Mouse (Mus musculus): ENCODE results near the gene Sema5a. TPM values are rescaled to one million over a fixed set of nuclear protein-coding genes. Genes with fewer than 3 reads are reported as not detected.
A peak's percentile ranks its signal among the peaks of the same experiment; 100 is the strongest.
"Not testable (repeated sequence)": the region's sequence is repeated elsewhere in the genome, so short reads cannot be mapped to it uniquely, and the experiment has no call there.

Gene Sema5a
- polyA plus RNA-seq, 1 experiment from 2014 or later: 3.9 TPM

- 11% methylated on average over 8 of the region's 8 CpGs for WGBS
- ATAC-seq (ENCODE audit: insufficient number of reproducible peaks, low FRiP score): peak; percentile 45; the same call in 1 of the 2 replicates
- not testable (repeated sequence) for H3K9me3 ChIP-seq (replicated peaks); H3K27ac ChIP-seq (ENCODE audit: poor library complexity, severe bottlenecking); H3K27me3 ChIP-seq (replicated peaks); H3K4me3 ChIP-seq; H3K36me3 ChIP-seq; H3K4me1 ChIP-seq (replicated peaks); H3K9ac ChIP-seq
- peak overlapping the region; percentile 36 for H3K4me2 ChIP-seq
Observed at GRCm38 (mm10) chr15:32232666-32233141, 11.9 kb upstream of the Sema5a start.

- H3K27ac ChIP-seq (ENCODE audit: poor library complexity, severe bottlenecking): no peak overlapping the region
- no peaks in the 10 kb centered on the region for H3K27me3 ChIP-seq (replicated peaks)
- no peaks in the 10 kb centered on the region for H3K9me3 ChIP-seq (replicated peaks)
- peaks cover 3% of the 10 kb centered on the region; the same call in 1 of the 2 replicates for H3K4me1 ChIP-seq (replicated peaks)
- no peak overlapping the region for H3K9ac ChIP-seq
- no peak overlapping the region for H3K4me2 ChIP-seq
- ATAC-seq (ENCODE audit: insufficient number of reproducible peaks, low FRiP score): no peak
- WGBS: 97% methylated on average over 1 of the region's 1 CpGs
- H3K36me3 ChIP-seq: no peaks in the 10 kb centered on the region
- no peak overlapping the region for H3K4me3 ChIP-seq
Observed at GRCm38 (mm10) chr15:32233451-32233850, 11.2 kb upstream of the Sema5a start.

GRCm38 (mm10) chr15:32239099-32239498 lies 5.5 kb upstream of the Sema5a start:
- WGBS: 80% methylated on average over 2 of the region's 2 CpGs
- no peak overlapping the region for H3K27ac ChIP-seq (ENCODE audit: poor library complexity, severe bottlenecking)
- no peak overlapping the region for H3K4me3 ChIP-seq
- peaks cover 9% of the 10 kb centered on the region for H3K4me1 ChIP-seq (replicated peaks)
- no peaks in the 10 kb centered on the region for H3K27me3 ChIP-seq (replicated peaks)
- H3K9me3 ChIP-seq (replicated peaks): no peaks in the 10 kb centered on the region
- peaks cover 15% of the 10 kb centered on the region for H3K36me3 ChIP-seq
- ATAC-seq (ENCODE audit: insufficient number of reproducible peaks, low FRiP score): no peak
- no peak overlapping the region for H3K9ac ChIP-seq
- H3K4me2 ChIP-seq: no peak overlapping the region

- Histone ChIP-seq H3K9ac (no peak overlapping the region), H3K4me2 (no peak overlapping the region), H3K27me3 (replicated peaks) (no peaks in the 10 kb centered on the region), H3K4me3 (no peak overlapping the region), H3K9me3 (replicated peaks) (no peaks in the 10 kb centered on the region), H3K27ac (ENCODE audit: poor library complexity, severe bottlenecking) (no peak overlapping the region), H3K4me1 (replicated peaks) (peaks cover 9% of the 10 kb centered on the region), H3K36me3 (peaks cover 15% of the 10 kb centered on the region)
- WGBS: 80% methylated on average over 3 of the region's 3 CpGs
- ATAC-seq (ENCODE audit: insufficient number of reproducible peaks, low FRiP score): no peak
Observed at GRCm38 (mm10) chr15:32240159-32240558, 4.5 kb upstream of the Sema5a start.

- peaks cover 15% of the 10 kb centered on the region for H3K36me3 ChIP-seq
- no peaks in the 10 kb centered on the region for H3K9me3 ChIP-seq (replicated peaks)
- H3K4me3 ChIP-seq: no peak overlapping the region
- no peaks in the 10 kb centered on the region for H3K27me3 ChIP-seq (replicated peaks)
- H3K9ac ChIP-seq: no peak overlapping the region
- WGBS: 84% methylated on average over 6 of the region's 6 CpGs
- ATAC-seq (ENCODE audit: insufficient number of reproducible peaks, low FRiP score): no peak
- peaks cover 9% of the 10 kb centered on the region for H3K4me1 ChIP-seq (replicated peaks)
- H3K4me2 ChIP-seq: no peak overlapping the region
- no peak overlapping the region for H3K27ac ChIP-seq (ENCODE audit: poor library complexity, severe bottlenecking)
Observed at GRCm38 (mm10) chr15:32241666-32242065, 2.9 kb upstream of the Sema5a start.

GRCm38 (mm10) chr15:32243096-32243785 lies 1.4 kb upstream of the Sema5a start:
- peak overlapping the region; percentile 99 for H3K4me2 ChIP-seq
- 46% methylated on average over 12 of the region's 12 CpGs for WGBS
- peak overlapping the region; percentile 67 for H3K4me3 ChIP-seq
- peak overlapping the region; percentile 71; the same call in 1 of the 2 replicates for H3K9ac ChIP-seq
- 0 out of 2 replicates have a peak overlapping the region, but pooled peaks have one; percentile 49 for H3K27ac ChIP-seq (ENCODE audit: poor library complexity, severe bottlenecking)
- no peak for ATAC-seq (ENCODE audit: insufficient number of reproducible peaks, low FRiP score)
- no peaks in the 10 kb centered on the region; the same call in 1 of the 2 replicates for H3K27me3 ChIP-seq (replicated peaks)
- peaks cover 15% of the 10 kb centered on the region for H3K36me3 ChIP-seq
- H3K9me3 ChIP-seq (replicated peaks): no peaks in the 10 kb centered on the region
- peaks cover 14% of the 10 kb centered on the region for H3K4me1 ChIP-seq (replicated peaks)

- H3K4me3 ChIP-seq: peak overlapping the region; percentile 67
- no peaks in the 10 kb centered on the region; the same call in 1 of the 2 replicates for H3K27me3 ChIP-seq (replicated peaks)
- H3K4me2 ChIP-seq: peak overlapping the region; percentile 99
- H3K4me1 ChIP-seq (replicated peaks): peaks cover 14% of the 10 kb centered on the region
- ATAC-seq (ENCODE audit: insufficient number of reproducible peaks, low FRiP score): no peak
- no peaks in the 10 kb centered on the region for H3K9me3 ChIP-seq (replicated peaks)
- H3K36me3 ChIP-seq: peaks cover 15% of the 10 kb centered on the region
- WGBS: 36% methylated on average over 7 of the region's 7 CpGs
- H3K27ac ChIP-seq (ENCODE audit: poor library complexity, severe bottlenecking): peak overlapping the region; percentile 49
- peak overlapping the region; percentile 71 for H3K9ac ChIP-seq
Observed at GRCm38 (mm10) chr15:32243824-32244223, 786 bp upstream of the Sema5a start.

- no peak overlapping the region for H3K27ac ChIP-seq (ENCODE audit: poor library complexity, severe bottlenecking)
- ATAC-seq (ENCODE audit: insufficient number of reproducible peaks, low FRiP score): peak; percentile 61
- peaks cover 15% of the 10 kb centered on the region for H3K36me3 ChIP-seq
- peak overlapping the region; percentile 99 for H3K4me2 ChIP-seq
- H3K27me3 ChIP-seq (replicated peaks): no peaks in the 10 kb centered on the region; the same call in 1 of the 2 replicates
- WGBS: 0% methylated on average over 52 of the region's 52 CpGs
- peaks cover 14% of the 10 kb centered on the region for H3K4me1 ChIP-seq (replicated peaks)
- H3K9me3 ChIP-seq (replicated peaks): no peaks in the 10 kb centered on the region
- H3K9ac ChIP-seq: peak overlapping the region; percentile 71
- H3K4me3 ChIP-seq: peak overlapping the region; percentile 67
Observed at GRCm38 (mm10) chr15:32244956-32245836, 586 bp downstream of the Sema5a start.

GRCm38 (mm10) chr15:32245837-32246670 lies 1.4 kb downstream of the Sema5a start:
- Histone ChIP-seq H3K27me3 (replicated peaks) (no peaks in the 10 kb centered on the region; the same call in 1 of the 2 replicates), H3K36me3 (peaks cover 8% of the 10 kb centered on the region), H3K27ac (ENCODE audit: poor library complexity, severe bottlenecking) (no peak overlapping the region), H3K4me3 (peak overlapping the region; percentile 67), H3K4me2 (peak overlapping the region; percentile 99), H3K4me1 (replicated peaks) (peaks cover 14% of the 10 kb centered on the region), H3K9ac (peak overlapping the region; percentile 71), H3K9me3 (replicated peaks) (no peaks in the 10 kb centered on the region)
- under 1% methylated on average over 47 of the region's 47 CpGs for WGBS
- no peak for ATAC-seq (ENCODE audit: insufficient number of reproducible peaks, low FRiP score)

- Histone ChIP-seq H3K9ac (no peak overlapping the region), H3K27ac (ENCODE audit: poor library complexity, severe bottlenecking) (no peak overlapping the region), H3K36me3 (no peaks in the 10 kb centered on the region), H3K9me3 (replicated peaks) (no peaks in the 10 kb centered on the region), H3K4me1 (replicated peaks) (peaks cover 14% of the 10 kb centered on the region), H3K27me3 (replicated peaks) (no peaks in the 10 kb centered on the region; the same call in 1 of the 2 replicates), H3K4me2 (no peak overlapping the region), H3K4me3 (no peak overlapping the region)
- ATAC-seq (ENCODE audit: insufficient number of reproducible peaks, low FRiP score): no peak
- WGBS: 66% methylated on average over 5 of the region's 5 CpGs
Observed at GRCm38 (mm10) chr15:32247281-32247680, 2.7 kb downstream of the Sema5a start.

All from heart, embryonic 12.5 days (tissue).